Comparison of ENCODE assay signal across 25 mouse cellular contexts in genomic region chr5:107163336-107163735, GRCm38 (mm10).
DNase-seq lines count a peak whose midpoint lies in the region; ATAC-seq and TF ChIP-seq lines count a peak whose summit lies in the region.
"Had no signal": no experiment of that assay in that cellular context is flagged by ENCODE, and none has a peak within 500 bp of the region (broad histone marks: within the 10 kb centered on the region; RNA-seq: fewer than 3 reads in every experiment).

No protein-coding gene starts in this region.

- no peak overlapping the region for H3K9ac ChIP-seq in embryonic facial prominence, embryonic 13.5 days
- H3K9ac ChIP-seq in limb, embryonic 14.5 days (ENCODE audit: low read depth, low read length, severe bottlenecking), result no peak overlapping the region
- H3K9ac ChIP-seq: forebrain, postnatal 0 days; heart, embryonic 12.5 days; heart, embryonic 15.5 days; hindbrain, embryonic 12.5 days; hindbrain, embryonic 15.5 days had no signal

- no peak overlapping the region for H3K4me3 ChIP-seq in brown adipose tissue, adult 24 weeks (ENCODE audit: insufficient read depth, low read depth, low read length)
- H3K4me3 ChIP-seq in embryonic facial prominence, embryonic 13.5 days, result no peak overlapping the region
- no peak overlapping the region for H3K4me3 ChIP-seq in limb, embryonic 14.5 days (replicated peaks; ENCODE audit: low read length)
- H3K4me3 ChIP-seq: heart, embryonic 12.5 days; heart, embryonic 15.5 days; hindbrain, embryonic 12.5 days; hindbrain, embryonic 15.5 days had no signal

- H3K4me1 ChIP-seq in brown adipose tissue, adult 24 weeks (ENCODE audit: control insufficient read depth, insufficient read depth, insufficient read length, low read length), result peaks cover 64% of the 10 kb centered on the region
- H3K4me1 ChIP-seq in embryonic facial prominence, embryonic 13.5 days, result peaks cover 82% of the 10 kb centered on the region
- H3K4me1 ChIP-seq in limb, embryonic 14.5 days (ENCODE audit: control insufficient read depth, insufficient read depth, low read length), result peaks cover 74% of the 10 kb centered on the region

- no peaks in the 10 kb centered on the region for H3K36me3 ChIP-seq in embryonic facial prominence, embryonic 13.5 days
- no peaks in the 10 kb centered on the region for H3K36me3 ChIP-seq in limb, embryonic 14.5 days (ENCODE audit: control insufficient read depth, insufficient read depth, low read length)
- H3K36me3 ChIP-seq: heart, embryonic 12.5 days; heart, embryonic 15.5 days; hindbrain, embryonic 12.5 days; hindbrain, embryonic 15.5 days had no signal

- intact Hi-C loops in heart, postnatal 14 days (cut with DNase I), result no loop called here

- H3K27me3 ChIP-seq in embryonic facial prominence, embryonic 13.5 days, result no peaks in the 10 kb centered on the region
- H3K27me3 ChIP-seq in limb, embryonic 14.5 days (ENCODE audit: control insufficient read depth, insufficient read depth, low read length), result no peaks in the 10 kb centered on the region
- H3K27me3 ChIP-seq: heart, embryonic 12.5 days; heart, embryonic 15.5 days; hindbrain, embryonic 12.5 days; hindbrain, embryonic 15.5 days had no signal

- DNase-seq in heart, adult 11 months, result peak; percentile 86
- no peak for DNase-seq in heart, postnatal 14 days
- DNase-seq in limb, embryonic 14.5 days (ENCODE audit: low spot score), result no peak
- no peak for DNase-seq in cerebellum, postnatal 4 days (ENCODE audit: low spot score in 2 of 2)
- DNase-seq in left cerebral cortex, adult 11 months (ENCODE audit: low spot score), result no peak
- DNase-seq: adrenal gland, adult 8-10 months; adrenal gland, postnatal 25 days; cerebellum, adult 2 months; cerebellum, adult 9-11 months; cerebellum, postnatal 25 days; embryo, embryonic 11 days; forebrain, postnatal 0 days; gastrocnemius, postnatal 10 days; gastrocnemius, postnatal 36 days; heart, postnatal 10 days; kidney, adult 2 months had no signal

- H3K4me2 ChIP-seq in embryonic facial prominence, embryonic 13.5 days, result no peak overlapping the region
- H3K4me2 ChIP-seq in limb, embryonic 14.5 days (replicated peaks; ENCODE audit: low read depth, low read length, severe bottlenecking), result no peak overlapping the region
- H3K4me2 ChIP-seq: heart, embryonic 12.5 days; heart, embryonic 15.5 days; hindbrain, embryonic 12.5 days; hindbrain, embryonic 15.5 days had no signal

- TF ChIP-seq POLR2A in limb, embryonic 14.5 days (IDR thresholded peaks at IDR 0.05; ENCODE audit: borderline replicate concordance, extremely low read depth, insufficient read depth, insufficient read length), result no peak

- H3K9me3 ChIP-seq in embryonic facial prominence, embryonic 13.5 days, result no peaks in the 10 kb centered on the region
- H3K9me3 ChIP-seq in limb, embryonic 14.5 days (ENCODE audit: control insufficient read depth, low read length), result no peaks in the 10 kb centered on the region
- H3K9me3 ChIP-seq: heart, embryonic 12.5 days; heart, embryonic 15.5 days; hindbrain, embryonic 12.5 days; hindbrain, embryonic 15.5 days had no signal

- H3K27ac ChIP-seq in brown adipose tissue, adult 24 weeks (replicated peaks; ENCODE audit: low read depth, low read length), result 0 out of 2 replicates have a peak overlapping the region, but pooled peaks have one; percentile 3
- peak overlapping the region; percentile 63 for H3K27ac ChIP-seq in embryonic facial prominence, embryonic 13.5 days
- H3K27ac ChIP-seq in limb, embryonic 14.5 days (replicated peaks; ENCODE audit: low read depth, low read length), result 0 out of 2 replicates have a peak overlapping the region, but pooled peaks have one; percentile 58
- H3K27ac ChIP-seq: heart, embryonic 15.5 days; hindbrain, embryonic 12.5 days; hindbrain, embryonic 15.5 days had no signal

- no peak for ATAC-seq in embryonic facial prominence, embryonic 13.5 days (ENCODE audit: insufficient number of reproducible peaks, insufficient read depth, low FRiP score, low TSS enrichment, low read depth)
- ATAC-seq in limb, embryonic 14.5 days (ENCODE audit: low FRiP score, low read depth), result no peak
- ATAC-seq: CD4-positive, CD25-positive, alpha-beta regulatory T cell, adult 4 months; forebrain, embryonic 14.5 days; forebrain, postnatal 0 days; intestine, postnatal 0 days had no signal

Comparison
In these comparisons a context has a peak if more than half of its experiments do, and no peak if none do; other contexts are left out.
1. H3K27ac ChIP-seq: peak in every context shown above with its lines; median percentile 63 in embryonic facial prominence, embryonic 13.5 days; 58 in limb, embryonic 14.5 days; 3 in brown adipose tissue, adult 24 weeks.